Comparison of ENCODE assay signal across 8 mouse cellular contexts in the genomic region with DNA sequence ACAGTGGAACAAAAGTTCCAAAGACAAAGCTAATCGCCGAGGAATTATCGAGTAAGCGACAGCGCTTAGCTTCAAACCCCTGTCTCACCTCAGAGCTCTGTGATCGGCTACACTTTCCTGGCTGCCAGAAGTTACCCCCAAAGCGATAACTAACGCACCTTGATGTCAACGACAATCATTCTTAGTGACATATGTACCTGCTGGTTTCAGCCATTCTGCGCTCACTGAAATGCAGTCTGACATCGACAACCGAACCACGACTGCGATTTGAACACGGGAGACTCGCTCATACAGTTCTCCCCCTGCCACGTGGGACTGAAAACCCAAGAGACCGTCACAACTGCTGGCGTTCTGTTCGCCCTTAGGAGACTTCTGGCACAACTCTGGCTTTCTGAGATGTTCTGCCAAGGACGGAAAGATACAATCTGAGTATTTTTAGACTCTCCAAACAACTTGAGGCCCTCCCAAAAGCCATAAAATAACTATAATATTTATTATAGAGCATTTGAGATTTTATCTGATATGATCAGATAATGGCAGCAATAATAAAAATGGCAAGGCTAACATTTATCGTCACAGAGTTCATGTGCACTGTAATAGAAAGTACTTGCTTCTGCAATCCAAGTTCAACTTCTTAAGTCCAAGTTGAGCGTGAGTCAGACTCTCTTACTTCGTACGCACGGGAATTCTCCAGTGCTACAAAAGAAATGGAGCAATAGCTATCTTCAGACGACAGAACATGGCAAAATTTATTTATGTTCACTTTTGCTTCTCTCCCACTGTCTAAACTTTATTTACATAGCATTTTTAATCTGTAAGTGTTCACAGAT. TPM values are rescaled to one million over a fixed set of nuclear protein-coding genes. Genes with fewer than 3 reads are reported as not detected.
A peak's percentile ranks its signal among the peaks of the same experiment; 100 is the strongest.
DNase-seq lines count a peak whose midpoint lies in the region; ATAC-seq lines count a peak whose summit lies in the region.

No protein-coding gene starts in this region.

- DNase-seq in urinary bladder, adult 18-20 months (ENCODE audit: low spot score in 2 of 2): peak; percentile 32 to 33
- no peak for DNase-seq in urinary bladder, postnatal 4 days (ENCODE audit: low spot score in 2 of 2)
- peak; percentile 90 for DNase-seq in midbrain, embryonic 11.5 days (ENCODE audit: low spot score, missing footprints)
- no peak for DNase-seq in left cerebral cortex, postnatal 10 days (ENCODE audit: extremely low spot score in 1 of 2, low spot score in 2 of 2)
- DNase-seq in right cerebral cortex, adult 2 months (ENCODE audit: low spot score in 2 of 2): no peak
- no peak for DNase-seq in left cerebral cortex, adult 8-10 months (ENCODE audit: low spot score in 2 of 2)

- H3K4me2 ChIP-seq in forebrain, embryonic 12.5 days: peak overlapping the region; percentile 39
- H3K4me2 ChIP-seq in intestine, embryonic 16.5 days (ENCODE audit: low read depth, low read length): peak overlapping the region; percentile 59
- peak overlapping the region; percentile 8; the same call in 1 of the 2 replicates for H3K4me2 ChIP-seq in midbrain, embryonic 11.5 days

- H3K4me1 ChIP-seq in forebrain, embryonic 12.5 days: peaks cover 6% of the 10 kb centered on the region
- H3K4me1 ChIP-seq in intestine, embryonic 16.5 days (ENCODE audit: control insufficient read depth, insufficient read depth, low read length): peaks cover 2% of the 10 kb centered on the region; the same call in 1 of the 2 replicates
- no peaks in the 10 kb centered on the region for H3K4me1 ChIP-seq in midbrain, embryonic 11.5 days (ENCODE audit: control insufficient read depth, insufficient read depth, low read length)

- no peaks in the 10 kb centered on the region for H3K9me3 ChIP-seq in forebrain, embryonic 12.5 days
- H3K9me3 ChIP-seq in intestine, embryonic 16.5 days (ENCODE audit: control insufficient read depth, low read length): no peaks in the 10 kb centered on the region
- H3K9me3 ChIP-seq in midbrain, embryonic 11.5 days (ENCODE audit: control insufficient read depth, low read length): no peaks in the 10 kb centered on the region

- H3K4me3 ChIP-seq in forebrain, embryonic 12.5 days (replicated peaks): peak overlapping the region; percentile 31
- H3K4me3 ChIP-seq in intestine, embryonic 16.5 days (ENCODE audit: low read length): peak overlapping the region; percentile 37
- peak overlapping the region; percentile 11; the same call in 1 of the 2 replicates for H3K4me3 ChIP-seq in midbrain, embryonic 11.5 days (ENCODE audit: low read depth, low read length)

- no peak overlapping the region for H3K9ac ChIP-seq in forebrain, embryonic 12.5 days
- peak overlapping the region; percentile 46 for H3K9ac ChIP-seq in intestine, embryonic 16.5 days (ENCODE audit: low read depth, low read length)
- no peak overlapping the region for H3K9ac ChIP-seq in midbrain, embryonic 11.5 days (ENCODE audit: low read length)

- peaks cover 18% of the 10 kb centered on the region for H3K27me3 ChIP-seq in forebrain, embryonic 12.5 days
- H3K27me3 ChIP-seq in intestine, embryonic 16.5 days (replicated peaks; ENCODE audit: control insufficient read depth, insufficient read depth, low read length): no peaks in the 10 kb centered on the region
- H3K27me3 ChIP-seq in midbrain, embryonic 11.5 days (ENCODE audit: control insufficient read depth, insufficient read depth, low read length): 0 out of 2 replicates have a peak, but pooled peaks cover 2% of the 10 kb centered on the region

- no peak overlapping the region for H3K27ac ChIP-seq in forebrain, embryonic 12.5 days
- H3K27ac ChIP-seq in intestine, embryonic 16.5 days (ENCODE audit: low read length): peak overlapping the region; percentile 64
- no peak overlapping the region for H3K27ac ChIP-seq in midbrain, embryonic 11.5 days (ENCODE audit: low read depth, low read length)

- intact Hi-C loops in left cerebral cortex, postnatal 10 days (cut with DNase I): loop anchor here (5.0 kb wide), 1 partner anchor 482 kb away; no protein-coding TSS in a partner anchor

- no peak for ATAC-seq in forebrain, embryonic 12.5 days (ENCODE audit: low FRiP score)
- peak; percentile 66 for ATAC-seq in intestine, embryonic 16.5 days
- no peak for ATAC-seq in midbrain, embryonic 11.5 days (ENCODE audit: low FRiP score)

- no peaks in the 10 kb centered on the region for H3K36me3 ChIP-seq in forebrain, embryonic 12.5 days (replicated peaks)
- no peaks in the 10 kb centered on the region for H3K36me3 ChIP-seq in intestine, embryonic 16.5 days (ENCODE audit: control insufficient read depth, insufficient read depth, low read length)
- no peaks in the 10 kb centered on the region for H3K36me3 ChIP-seq in midbrain, embryonic 11.5 days (ENCODE audit: control insufficient read depth, insufficient read depth, low read length)

- 26% methylated on average over 27 of the region's 27 CpGs for WGBS in forebrain, embryonic 12.5 days
- 13% methylated on average over 27 of the region's 27 CpGs for WGBS in intestine, embryonic 16.5 days
- 29% methylated on average over 27 of the region's 27 CpGs for WGBS in midbrain, embryonic 11.5 days

RNA-seq across cellular contexts. Expression of a gene that starts 8.4 kb away (rescaled TPM):
- 30.4 and 33.0 TPM in 2 replicates for polyA plus RNA-seq in forebrain, embryonic 12.5 days (2016; fragmentation: Nextera tagmentation; extraction: Ambion mirVana)
- polyA plus RNA-seq in intestine, embryonic 16.5 days (2015; fragmentation: Nextera tagmentation; extraction: Ambion mirVana): 20.6 and 22.0 TPM in 2 replicates
- polyA plus RNA-seq in midbrain, embryonic 11.5 days (2014; fragmentation: Nextera tagmentation; extraction: Ambion mirVana): 32.0 and 38.4 TPM in 2 replicates
- 10 to 100 TPM; 17.4 to 18.2 TPM for total RNA-seq in left cerebral cortex, postnatal 10 days (2021)
- total RNA-seq in left cerebral cortex, adult 8-10 months (2022): 10 to 100 TPM; 13.2 to 16.4 (median 15.4) TPM

RNA-seq across cellular contexts. Expression of a gene that starts 33.7 kb away (rescaled TPM):
- 194 and 201 TPM in 2 replicates for polyA plus RNA-seq in forebrain, embryonic 12.5 days (2016; fragmentation: Nextera tagmentation; extraction: Ambion mirVana)
- polyA plus RNA-seq in intestine, embryonic 16.5 days (2015; fragmentation: Nextera tagmentation; extraction: Ambion mirVana): 314 and 329 TPM in 2 replicates
- polyA plus RNA-seq in midbrain, embryonic 11.5 days (2014; fragmentation: Nextera tagmentation; extraction: Ambion mirVana): 239 and 240 TPM in 2 replicates
- 100 to 1,000 TPM; 156 to 169 TPM for total RNA-seq in left cerebral cortex, postnatal 10 days (2021)
- 100 to 1,000 TPM; 212 to 221 (median 217) TPM for total RNA-seq in left cerebral cortex, adult 8-10 months (2022)

Comparison
In these comparisons a context has a peak if more than half of its experiments do, and no peak if none do; other contexts are left out.
1. DNase-seq: peak in urinary bladder, adult 18-20 months (2 of 2) and midbrain, embryonic 11.5 days (single experiment); none in urinary bladder, postnatal 4 days (0 of 2), left cerebral cortex, postnatal 10 days (0 of 2), right cerebral cortex, adult 2 months (0 of 2) and left cerebral cortex, adult 8-10 months (0 of 2).
2. H3K4me2 ChIP-seq: peak in every context shown above with its lines; median percentile 59 in intestine, embryonic 16.5 days; 39 in forebrain, embryonic 12.5 days; 8 in midbrain, embryonic 11.5 days.
3. Peak in every context shown above with its lines, with median percentiles within 50 percentile points of each other: H3K4me3 ChIP-seq.